In genomic region chr15:89779928-89780327, GRCm38 (mm10) we compare ENCODE assay signal across 24 mouse cellular contexts.
DNase-seq lines count a peak whose midpoint lies in the region; ATAC-seq and TF ChIP-seq lines count a peak whose summit lies in the region.
"Had no signal": no experiment of that assay in that cellular context is flagged by ENCODE, and none has a peak within 500 bp of the region (broad histone marks: within the 10 kb centered on the region; RNA-seq: fewer than 3 reads in every experiment).

No protein-coding gene starts in this region.

- no peaks in the 10 kb centered on the region for H3K4me1 ChIP-seq in forebrain, embryonic 16.5 days (replicated peaks; ENCODE audit: control insufficient read depth, insufficient read depth, low read length)
- H3K4me1 ChIP-seq in forebrain, embryonic 12.5 days, result no peaks in the 10 kb centered on the region
- H3K4me1 ChIP-seq in hindbrain, embryonic 14.5 days (replicated peaks; ENCODE audit: control insufficient read depth, insufficient read depth, low read length), result no peaks in the 10 kb centered on the region
- no peaks in the 10 kb centered on the region for H3K4me1 ChIP-seq in hindbrain, embryonic 12.5 days
- H3K4me1 ChIP-seq in midbrain, postnatal 0 days (ENCODE audit: insufficient read depth, low read length), result no peaks in the 10 kb centered on the region
- H3K4me1 ChIP-seq in midbrain, embryonic 16.5 days (ENCODE audit: control insufficient read depth, insufficient read depth, low read length), result no peaks in the 10 kb centered on the region
- H3K4me1 ChIP-seq: embryonic facial prominence, embryonic 10.5 days; intestine, embryonic 15.5 days; limb, embryonic 15.5 days; midbrain, embryonic 15.5 days had no signal

- no peak overlapping the region for H3K27ac ChIP-seq in forebrain, embryonic 16.5 days (ENCODE audit: low read length)
- H3K27ac ChIP-seq in forebrain, embryonic 12.5 days, result no peak overlapping the region
- H3K27ac ChIP-seq in hindbrain, embryonic 14.5 days, result no peak overlapping the region
- no peak overlapping the region for H3K27ac ChIP-seq in hindbrain, embryonic 12.5 days
- H3K27ac ChIP-seq in midbrain, postnatal 0 days (ENCODE audit: low read depth, low read length), result no peak overlapping the region
- H3K27ac ChIP-seq in midbrain, embryonic 16.5 days (ENCODE audit: low read length), result no peak overlapping the region
- H3K27ac ChIP-seq: embryonic facial prominence, embryonic 10.5 days; intestine, embryonic 15.5 days; limb, embryonic 15.5 days; liver, embryonic 14.5 days; midbrain, embryonic 15.5 days; stomach, postnatal 0 days had no signal

- no peak overlapping the region for H3K9ac ChIP-seq in forebrain, embryonic 16.5 days (replicated peaks; ENCODE audit: low read depth, low read length)
- no peak overlapping the region for H3K9ac ChIP-seq in forebrain, embryonic 12.5 days
- no peak overlapping the region for H3K9ac ChIP-seq in hindbrain, embryonic 14.5 days
- H3K9ac ChIP-seq in hindbrain, embryonic 12.5 days, result no peak overlapping the region
- no peak overlapping the region for H3K9ac ChIP-seq in midbrain, postnatal 0 days (replicated peaks; ENCODE audit: low read length, poor library complexity, severe bottlenecking)
- H3K9ac ChIP-seq in midbrain, embryonic 16.5 days (ENCODE audit: low read depth, low read length), result no peak overlapping the region
- H3K9ac ChIP-seq: intestine, embryonic 15.5 days; limb, embryonic 15.5 days; liver, embryonic 14.5 days; midbrain, embryonic 15.5 days had no signal

- H3K9me3 ChIP-seq in forebrain, embryonic 16.5 days (ENCODE audit: control insufficient read depth, low read length), result no peaks in the 10 kb centered on the region
- no peaks in the 10 kb centered on the region for H3K9me3 ChIP-seq in forebrain, embryonic 12.5 days
- no peaks in the 10 kb centered on the region for H3K9me3 ChIP-seq in hindbrain, embryonic 14.5 days (ENCODE audit: control insufficient read depth, low read length)
- H3K9me3 ChIP-seq in hindbrain, embryonic 12.5 days (replicated peaks), result no peaks in the 10 kb centered on the region
- no peaks in the 10 kb centered on the region for H3K9me3 ChIP-seq in midbrain, postnatal 0 days (ENCODE audit: low read length)
- H3K9me3 ChIP-seq in midbrain, embryonic 16.5 days (replicated peaks; ENCODE audit: control insufficient read depth, low read length, poor library complexity, severe bottlenecking), result no peaks in the 10 kb centered on the region
- H3K9me3 ChIP-seq: embryonic facial prominence, embryonic 10.5 days; intestine, embryonic 15.5 days; limb, embryonic 15.5 days; midbrain, embryonic 15.5 days had no signal

- ATAC-seq in forebrain, embryonic 16.5 days, result no peak
- ATAC-seq in forebrain, embryonic 12.5 days (ENCODE audit: low FRiP score), result no peak
- ATAC-seq in hindbrain, embryonic 14.5 days (ENCODE audit: low FRiP score), result no peak
- no peak for ATAC-seq in hindbrain, embryonic 12.5 days (ENCODE audit: low FRiP score)
- no peak for ATAC-seq in midbrain, postnatal 0 days (ENCODE audit: low FRiP score)
- no peak for ATAC-seq in midbrain, embryonic 16.5 days
- ATAC-seq: intestine, embryonic 15.5 days; midbrain, embryonic 15.5 days had no signal

- no peaks in the 10 kb centered on the region for H3K36me3 ChIP-seq in forebrain, embryonic 16.5 days (ENCODE audit: control insufficient read depth, insufficient read depth)
- H3K36me3 ChIP-seq in forebrain, embryonic 12.5 days (replicated peaks), result no peaks in the 10 kb centered on the region
- H3K36me3 ChIP-seq in hindbrain, embryonic 14.5 days (replicated peaks; ENCODE audit: control insufficient read depth, insufficient read depth), result no peaks in the 10 kb centered on the region
- no peaks in the 10 kb centered on the region for H3K36me3 ChIP-seq in hindbrain, embryonic 12.5 days
- no peaks in the 10 kb centered on the region for H3K36me3 ChIP-seq in midbrain, postnatal 0 days (ENCODE audit: insufficient read depth, low read length)
- H3K36me3 ChIP-seq in midbrain, embryonic 16.5 days (ENCODE audit: control insufficient read depth, insufficient read depth, low read length), result no peaks in the 10 kb centered on the region
- H3K36me3 ChIP-seq: embryonic facial prominence, embryonic 10.5 days; intestine, embryonic 15.5 days; limb, embryonic 15.5 days; midbrain, embryonic 15.5 days had no signal

- DNase-seq in hindbrain, embryonic 14.5 days (ENCODE audit: low spot score), result no peak
- no peak for DNase-seq in midbrain, postnatal 0 days (ENCODE audit: low spot score)
- no peak for DNase-seq in gastrocnemius, postnatal 10 days
- DNase-seq in urinary bladder, postnatal 4 days (ENCODE audit: low spot score in 2 of 2), result no peak
- DNase-seq: adrenal gland, postnatal 14 days; cerebellum, adult 8-10 months; gastrocnemius, postnatal 25 days; heart, adult 18-20 months; kidney, adult 9 months; kidney, postnatal 14 days; lung, postnatal 4 days; right cerebral cortex, postnatal 14 days; thymus, adult 2 months; thymus, postnatal 4 days had no signal

- no peaks in the 10 kb centered on the region for H3K27me3 ChIP-seq in forebrain, embryonic 16.5 days (replicated peaks; ENCODE audit: control insufficient read depth, insufficient read depth, low read length)
- H3K27me3 ChIP-seq in forebrain, embryonic 12.5 days, result no peaks in the 10 kb centered on the region
- H3K27me3 ChIP-seq in hindbrain, embryonic 14.5 days (ENCODE audit: control insufficient read depth, insufficient read depth, low read length), result no peaks in the 10 kb centered on the region
- no peaks in the 10 kb centered on the region for H3K27me3 ChIP-seq in hindbrain, embryonic 12.5 days
- no peaks in the 10 kb centered on the region for H3K27me3 ChIP-seq in midbrain, postnatal 0 days (ENCODE audit: insufficient read depth, low read length)
- no peaks in the 10 kb centered on the region for H3K27me3 ChIP-seq in midbrain, embryonic 16.5 days (ENCODE audit: control insufficient read depth, insufficient read depth, low read depth, low read length)
- H3K27me3 ChIP-seq: intestine, embryonic 15.5 days; limb, embryonic 15.5 days; midbrain, embryonic 15.5 days had no signal

- TF ChIP-seq CTCF in midbrain, postnatal 0 days (IDR thresholded peaks at IDR 0.05), result no peak

- peak overlapping the region; percentile 14 for H3K4me2 ChIP-seq in forebrain, embryonic 16.5 days (ENCODE audit: low read length)
- no peak overlapping the region for H3K4me2 ChIP-seq in forebrain, embryonic 12.5 days
- peak overlapping the region; percentile 4; the same call in 1 of the 2 replicates for H3K4me2 ChIP-seq in hindbrain, embryonic 14.5 days (replicated peaks)
- no peak overlapping the region for H3K4me2 ChIP-seq in hindbrain, embryonic 12.5 days (replicated peaks)
- H3K4me2 ChIP-seq in midbrain, postnatal 0 days (ENCODE audit: low read depth, low read length, poor library complexity, severe bottlenecking), result 0 out of 2 replicates have a peak overlapping the region, but pooled peaks have one; percentile 18
- no peak overlapping the region for H3K4me2 ChIP-seq in midbrain, embryonic 16.5 days (ENCODE audit: low read length)
- H3K4me2 ChIP-seq: intestine, embryonic 15.5 days; limb, embryonic 15.5 days; midbrain, embryonic 15.5 days had no signal

- 76% methylated on average over 9 of the region's 9 CpGs for WGBS in forebrain, embryonic 16.5 days
- WGBS in forebrain, embryonic 12.5 days, result 85% methylated on average over 9 of the region's 9 CpGs
- WGBS in hindbrain, embryonic 14.5 days, result 69% methylated on average over 9 of the region's 9 CpGs
- 67% methylated on average over 9 of the region's 9 CpGs for WGBS in hindbrain, embryonic 12.5 days
- 64% methylated on average over 9 of the region's 9 CpGs for WGBS in midbrain, postnatal 0 days
- 74% methylated on average over 9 of the region's 9 CpGs for WGBS in midbrain, embryonic 16.5 days

- no peak overlapping the region for H3K4me3 ChIP-seq in forebrain, embryonic 16.5 days (replicated peaks; ENCODE audit: low read length)
- no peak overlapping the region for H3K4me3 ChIP-seq in forebrain, embryonic 12.5 days (replicated peaks)
- H3K4me3 ChIP-seq in hindbrain, embryonic 14.5 days (replicated peaks; ENCODE audit: low read length), result no peak overlapping the region
- H3K4me3 ChIP-seq in hindbrain, embryonic 12.5 days, result no peak overlapping the region
- no peak overlapping the region for H3K4me3 ChIP-seq in midbrain, postnatal 0 days (ENCODE audit: low read depth, low read length)
- no peak overlapping the region for H3K4me3 ChIP-seq in midbrain, embryonic 16.5 days (ENCODE audit: low read depth, low read length)
- H3K4me3 ChIP-seq: embryonic facial prominence, embryonic 10.5 days; intestine, embryonic 15.5 days; limb, embryonic 15.5 days; midbrain, embryonic 15.5 days had no signal

Comparison
In these comparisons a context has a peak if more than half of its experiments do, and no peak if none do; other contexts are left out.
1. H3K4me2 ChIP-seq: peak in forebrain, embryonic 16.5 days (single experiment), hindbrain, embryonic 14.5 days (single experiment) and midbrain, postnatal 0 days (single experiment); none in forebrain, embryonic 12.5 days (single experiment), hindbrain, embryonic 12.5 days (single experiment) and midbrain, embryonic 16.5 days (single experiment).